Mouse (Mus musculus) Patski (cell line): ENCODE measurements around the gene Ppara. TPM values are rescaled to one million over a fixed set of nuclear protein-coding genes. Genes with fewer than 3 reads are reported as not detected.

Experiments used
- ATAC-seq: fragments of 100-300 bp; one replicate; pipeline ENCODE4 v1.8.0; 2021
- CTCF ChIA-PET: fragments of 350-600 bp; sonication (Branson Sonifier 250); formaldehyde crosslinking; loops from one replicate; lab custom pipeline; 2022; ENCODE audit warnings: inconsistent platforms; lab: Charles Lee
- POLR2A ChIA-PET: fragments of 350-600 bp; sonication (Branson Sonifier 250); formaldehyde crosslinking; loops from one replicate; lab custom pipeline; 2022; ENCODE audit warnings: antibody characterized with exemption, inconsistent platforms; lab: Charles Lee
- DNase-seq: peaks from one replicate; pipeline ENCODE4 v3.0.0-alpha.2; 2011; ENCODE audit warnings: low read depth, low spot score
- H3K27me3 ChIP-seq: fragments of 371-371 bp; one replicate; pipeline ENCODE4 v1.5.1; 2021
- CTCF ChIP-seq: fragments of 100-300 bp; IDR thresholded peaks from one replicate; pipeline ENCODE4 v1.5.1; 2021
- in situ Hi-C: fragments of 300-500 bp; cut with MboI; formaldehyde crosslinking; loops from 3 replicates; pipeline ENCODE4 v1.11.1; 2018; ENCODE audit warnings: low pct_unique_long_range_greater_than_20kb, mixed read lengths
- polyA plus RNA-seq: library from polyadenylated mRNA; unstranded; gene quantifications from one replicate; pipeline ENCODE4 v1.2.3, GENCODE M21; 2021

Ppara gene
- polyA plus RNA-seq, 1 experiment from 2014 or later, result 4.7 TPM

DNA sequence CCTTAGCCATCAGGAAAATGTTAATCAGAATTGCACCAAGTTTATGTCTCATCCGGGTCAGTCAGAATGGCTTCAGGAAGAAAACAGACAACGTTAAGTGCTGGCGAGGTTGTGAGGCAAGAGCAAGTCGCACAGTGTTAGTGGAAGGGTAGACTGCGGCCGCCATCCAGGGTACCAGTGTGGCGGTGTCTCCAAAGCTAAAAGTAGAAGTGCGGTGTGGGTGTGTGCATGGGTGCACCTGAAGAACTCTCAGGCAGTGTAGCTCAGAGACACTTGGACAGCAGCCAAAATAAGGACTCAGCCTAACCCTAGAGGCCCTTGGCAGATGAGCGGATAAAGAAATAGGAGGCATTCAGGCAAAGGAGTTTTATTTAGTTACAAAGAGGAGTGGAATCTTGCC is 14.4 kb downstream of the Ppara start:
- CTCF ChIA-PET, result no interaction called here
- in situ Hi-C loops, result no loop called here
- ATAC-seq (no peak), DNase-seq (no peak)
- POLR2A ChIA-PET, result no interaction called here
- no peaks in the 10 kb centered on the region for H3K27me3 ChIP-seq
- TF ChIP-seq CTCF, result no peak

- POLR2A ChIA-PET, result no interaction called here
Observed at GRCm38 (mm10) chr15:85750115-85750514, 15.3 kb downstream of the Ppara start.

GRCm38 (mm10) chr15:85752655-85753054 is 17.9 kb downstream of the Ppara start:
- no peaks in the 10 kb centered on the region for H3K27me3 ChIP-seq
- ATAC-seq (no peak), DNase-seq (no peak)
- TF ChIP-seq CTCF, result no peak
- in situ Hi-C loops, result loop anchor here (25.0 kb wide), 1 partner anchor 640 kb away; no protein-coding TSS in a partner anchor
- POLR2A ChIA-PET, result no interaction called here
- CTCF ChIA-PET, result no interaction called here

More at GRCm38 (mm10) chr15:85750115-85750514, 15.3 kb downstream of the Ppara start:
- no peak for TF ChIP-seq CTCF
- CTCF ChIA-PET, result no interaction called here
- ATAC-seq, result no peak
- H3K27me3 ChIP-seq, result no peaks in the 10 kb centered on the region
- in situ Hi-C loops, result loop anchor here (25.0 kb wide), 1 partner anchor 638 kb away; no protein-coding TSS in a partner anchor
- DNase-seq, result no peak

DNA sequence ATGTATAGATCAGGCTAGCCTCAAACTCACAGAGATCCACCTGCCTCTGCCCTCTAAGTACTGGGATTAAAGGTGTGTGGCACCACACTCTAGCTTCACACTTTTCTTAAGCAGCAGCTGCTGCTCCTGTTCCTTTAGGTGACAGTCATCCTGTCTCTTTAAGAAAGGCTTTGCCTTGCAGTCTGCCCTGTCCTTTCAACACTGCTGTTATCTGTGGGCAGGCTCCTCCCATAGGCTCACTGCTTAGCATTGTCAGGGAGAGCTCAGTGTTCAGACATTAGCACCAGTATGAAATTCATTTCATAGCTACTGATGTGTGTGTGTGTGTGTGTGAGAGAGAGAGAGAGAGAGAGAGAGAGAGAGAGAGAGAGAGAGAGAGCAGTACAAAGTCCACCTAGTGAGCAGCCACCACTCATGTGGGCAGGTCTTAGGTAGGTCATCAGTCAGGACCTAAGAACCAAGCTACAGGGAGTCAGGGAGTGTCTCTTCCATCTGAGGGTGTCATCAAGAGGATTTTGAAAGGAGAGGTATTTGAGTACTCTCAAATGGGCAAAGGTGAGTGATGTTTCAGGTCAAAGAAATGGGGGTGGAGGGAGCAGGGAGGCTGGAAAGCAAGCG is 19.4 kb downstream of the Ppara start:
- TF ChIP-seq CTCF, result no peak
- in situ Hi-C loops, result loop anchor here (25.0 kb wide), 1 partner anchor 642 kb away; no protein-coding TSS in a partner anchor
- CTCF ChIA-PET, result no interaction called here

GRCm38 (mm10) chr15:85755214-85755613 is 20.4 kb downstream of the Ppara start:
- no peak for TF ChIP-seq CTCF
- H3K27me3 ChIP-seq, result no peaks in the 10 kb centered on the region
- no peak for ATAC-seq
- no peak for DNase-seq
- in situ Hi-C loops, result loop anchor here (25.0 kb wide), 1 partner anchor 643 kb away; no protein-coding TSS in a partner anchor
- POLR2A ChIA-PET, result no interaction called here
- CTCF ChIA-PET, result no interaction called here

More for the DNA sequence above, 19.4 kb downstream of the Ppara start:
- H3K27me3 ChIP-seq, result no peaks in the 10 kb centered on the region
- POLR2A ChIA-PET, result no interaction called here
- DNase-seq (no peak), ATAC-seq (no peak)

DNA sequence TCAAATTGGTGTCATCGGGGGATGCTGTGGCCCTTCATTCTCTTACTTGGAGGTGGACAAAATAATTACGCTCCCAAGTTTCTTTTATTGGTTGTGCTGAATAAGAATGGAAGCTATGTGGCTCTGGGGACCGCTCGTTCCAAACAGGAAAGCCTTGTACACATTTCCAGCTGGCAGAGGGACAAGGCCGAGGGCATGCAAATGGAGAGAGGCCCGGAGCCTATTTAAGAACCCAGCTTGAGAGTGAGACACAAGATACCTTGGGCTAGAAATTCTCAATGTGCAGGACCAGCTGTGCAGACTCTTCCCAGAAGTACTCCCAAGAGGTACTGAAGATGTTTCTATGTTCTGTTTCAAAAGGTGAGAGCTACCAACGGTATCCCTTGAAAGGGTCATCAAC is 21.8 kb downstream of the Ppara start:
- no peak for ATAC-seq
- CTCF ChIA-PET, result no interaction called here
- in situ Hi-C loops, result loop anchor here (25.0 kb wide), 1 partner anchor 644 kb away; no protein-coding TSS in a partner anchor
- DNase-seq, result no peak
- no peaks in the 10 kb centered on the region for H3K27me3 ChIP-seq
- POLR2A ChIA-PET, result no interaction called here
- no peak for TF ChIP-seq CTCF

DNA sequence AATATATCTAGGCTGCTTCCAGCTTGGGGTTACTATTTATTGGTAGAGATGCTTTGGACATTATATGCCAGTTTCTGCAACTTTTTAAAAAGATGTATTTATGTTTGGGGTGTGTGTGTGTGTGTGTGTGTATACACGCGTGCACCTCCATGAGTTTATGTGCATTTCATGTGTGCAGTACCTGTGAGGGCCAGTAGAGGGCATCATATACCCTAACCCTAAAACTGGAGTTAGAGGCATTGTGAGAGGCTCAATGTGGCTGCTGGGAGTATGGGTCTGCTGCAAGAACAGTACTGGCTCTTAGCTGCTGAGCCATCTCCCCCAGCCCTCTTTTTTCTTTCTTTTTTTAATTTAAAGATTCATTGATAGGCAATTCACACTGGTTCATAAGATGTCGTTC is 23.0 kb downstream of the Ppara start:
- CTCF ChIA-PET, result no interaction called here

DNA sequence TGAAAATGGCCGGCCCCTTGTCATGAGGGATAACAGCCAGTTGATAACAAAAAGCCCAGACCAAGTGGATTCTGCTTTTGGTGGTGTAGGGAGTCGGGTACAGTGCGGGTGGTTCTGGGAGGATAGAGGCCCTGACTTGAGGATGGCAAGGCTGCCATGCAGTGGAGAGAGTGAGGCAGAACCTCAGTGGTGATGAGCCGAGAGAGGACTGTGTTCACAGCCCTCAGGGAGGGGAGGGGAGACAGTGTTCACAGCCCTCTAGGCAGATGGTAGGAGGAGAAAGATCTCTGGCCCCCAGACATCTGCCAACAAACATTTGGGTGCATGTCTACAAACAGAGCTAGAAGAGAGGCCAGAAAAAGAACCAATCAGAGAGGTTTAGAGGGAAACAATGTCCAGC is 28.0 kb downstream of the Ppara start:
- DNase-seq (no peak), ATAC-seq (no peak)
- in situ Hi-C loops, result loop anchor here (25.0 kb wide), 1 partner anchor 650 kb away; no protein-coding TSS in a partner anchor
- CTCF ChIA-PET, result no interaction called here
- H3K27me3 ChIP-seq, result no peaks in the 10 kb centered on the region
- POLR2A ChIA-PET, result no interaction called here
- no peak for TF ChIP-seq CTCF

More for the DNA sequence above, 23.0 kb downstream of the Ppara start:
- in situ Hi-C loops, result loop anchor here (25.0 kb wide), 1 partner anchor 645 kb away; no protein-coding TSS in a partner anchor
- DNase-seq (no peak), ATAC-seq (no peak)
- peak; percentile 42 for TF ChIP-seq CTCF
- POLR2A ChIA-PET, result no interaction called here
- H3K27me3 ChIP-seq, result no peaks in the 10 kb centered on the region

- TF ChIP-seq CTCF, result no peak
- ATAC-seq (no peak), DNase-seq (no peak)
- H3K27me3 ChIP-seq, result no peaks in the 10 kb centered on the region
- CTCF ChIA-PET, result no interaction called here
- in situ Hi-C loops, result loop anchor here (25.0 kb wide), 1 partner anchor 653 kb away; no protein-coding TSS in a partner anchor
- POLR2A ChIA-PET, result no interaction called here
Observed at GRCm38 (mm10) chr15:85765022-85765421, 30.2 kb downstream of the Ppara start.

DNA sequence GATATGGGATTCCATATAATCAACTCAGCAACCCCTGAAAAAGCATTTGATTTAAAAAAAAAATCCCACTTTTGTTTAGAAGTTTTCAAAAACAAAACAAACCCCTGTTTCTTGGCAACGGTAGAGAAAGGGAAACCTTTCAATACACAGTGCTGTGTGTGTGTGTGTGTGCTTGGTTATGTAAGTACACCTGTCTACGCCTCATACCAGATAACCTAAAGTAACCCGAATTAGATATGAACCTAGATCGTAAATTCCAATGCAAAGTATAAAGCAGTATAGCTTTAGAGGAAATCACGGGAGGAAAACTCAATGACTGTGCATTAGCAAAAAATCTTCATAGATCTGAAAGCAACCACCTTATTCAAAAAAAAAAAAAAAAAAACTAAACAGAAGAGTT is 31.9 kb downstream of the Ppara start:
- in situ Hi-C loops, result loop anchor here (25.0 kb wide), 1 partner anchor 654 kb away; no protein-coding TSS in a partner anchor
- no peaks in the 10 kb centered on the region for H3K27me3 ChIP-seq
- CTCF ChIA-PET, result interaction anchor here (1.6 kb wide), 1 partner anchor 15 kb away, joined by 4 read pairs; no protein-coding TSS in a partner anchor
- POLR2A ChIA-PET, result no interaction called here
- TF ChIP-seq CTCF, result no peak
- no peak for ATAC-seq
- no peak for DNase-seq

GRCm38 (mm10) chr15:85768991-85769390 is 34.2 kb downstream of the Ppara start:
- in situ Hi-C loops, result loop anchor here (25.0 kb wide), 1 partner anchor 657 kb away; no protein-coding TSS in a partner anchor
- ChIA-PET CTCF (interaction anchor here (1.5 kb wide), 1 partner anchor 14 kb away, joined by 3 read pairs; no protein-coding TSS in a partner anchor), POLR2A (no interaction called here)
- DNase-seq, result no peak
- no peak for TF ChIP-seq CTCF
- H3K27me3 ChIP-seq, result no peaks in the 10 kb centered on the region
- ATAC-seq, result no peak
